Mouse (Mus musculus): Measurements from ENCODE around the gene Fau. TPM values are rescaled to one million over a fixed set of nuclear protein-coding genes. Genes with fewer than 3 reads are reported as not detected.

Fau gene
- 940 and 1,050 TPM in 2 replicates for polyA plus RNA-seq (2015; fragmentation: Nextera tagmentation; extraction: Ambion mirVana)

GRCm38 (mm10) chr19:6057313-6058096, at the start of gene Fau, which contains the start of gene Mrpl49:
TSS of gene Fau (plus strand) at chr19:6057844.
TSS of gene Mrpl49 (minus strand) at chr19:6057785.
- peak; percentile 98 for DNase-seq (ENCODE audit: low spot score)
- no peaks in the 10 kb centered on the region for H3K9me3 ChIP-seq (replicated peaks; ENCODE audit: low read length)
- peaks cover 26% of the 10 kb centered on the region for H3K36me3 ChIP-seq (ENCODE audit: insufficient read depth, low read length)
- peak within 1 kb of the TSS; percentile 55 for H3K27ac ChIP-seq
- peak within 1 kb of the TSS; percentile 92 for H3K4me3 ChIP-seq (replicated peaks; ENCODE audit: low read depth, low read length)
- no peak; the same call in 1 of the 2 replicates for TF ChIP-seq CTCF (IDR thresholded peaks at IDR 0.05; ENCODE audit: low read depth)
- H3K4me2 ChIP-seq (ENCODE audit: low read length), result peak within 1 kb of the TSS; percentile 81
- H3K27me3 ChIP-seq (ENCODE audit: insufficient read depth, low read length), result no peaks in the 10 kb centered on the region
- peaks cover 15% of the 10 kb centered on the region for H3K4me1 ChIP-seq (replicated peaks; ENCODE audit: insufficient read depth, low read length)
- peak; percentile 86 for ATAC-seq (replicated peaks; ENCODE audit: low FRiP score, low read depth)
- peak within 1 kb of the TSS; percentile 92 for H3K9ac ChIP-seq (ENCODE audit: low read depth, low read length)
- WGBS, result under 1% methylated on average over 63 of the region's 63 CpGs

GRCm38 (mm10) chr19:6009137-6009536, 48.5 kb upstream of the Fau start:
- no peak for TF ChIP-seq CTCF (IDR thresholded peaks at IDR 0.05; ENCODE audit: low read depth)
- WGBS, result 79% methylated on average over 8 of the region's 8 CpGs
- Histone ChIP-seq H3K27me3 (ENCODE audit: insufficient read depth, low read length) (no peaks in the 10 kb centered on the region), H3K4me2 (ENCODE audit: low read length) (no peak overlapping the region), H3K4me1 (replicated peaks; ENCODE audit: insufficient read depth, low read length) (peaks cover 7% of the 10 kb centered on the region; the same call in 1 of the 2 replicates), H3K36me3 (ENCODE audit: insufficient read depth, low read length) (0 out of 2 replicates have a peak, but pooled peaks cover 6% of the 10 kb centered on the region), H3K4me3 (replicated peaks; ENCODE audit: low read depth, low read length) (no peak overlapping the region), H3K27ac (no peak overlapping the region), H3K9me3 (replicated peaks; ENCODE audit: low read length) (no peaks in the 10 kb centered on the region), H3K9ac (ENCODE audit: low read depth, low read length) (no peak overlapping the region)
- DNase-seq (ENCODE audit: low spot score) (no peak), ATAC-seq (replicated peaks; ENCODE audit: low FRiP score, low read depth) (no peak)

GRCm38 (mm10) chr19:6013691-6014090, 44.0 kb upstream of the Fau start:
- H3K4me2 ChIP-seq (ENCODE audit: low read length), result peak overlapping the region; percentile 80; the same call in 1 of the 2 replicates
- H3K27me3 ChIP-seq (ENCODE audit: insufficient read depth, low read length), result no peaks in the 10 kb centered on the region
- no peak overlapping the region for H3K9ac ChIP-seq (ENCODE audit: low read depth, low read length)
- H3K36me3 ChIP-seq (ENCODE audit: insufficient read depth, low read length), result no peaks in the 10 kb centered on the region
- H3K4me1 ChIP-seq (replicated peaks; ENCODE audit: insufficient read depth, low read length), result peaks cover 14% of the 10 kb centered on the region; the same call in 1 of the 2 replicates
- no peaks in the 10 kb centered on the region for H3K9me3 ChIP-seq (replicated peaks; ENCODE audit: low read length)
- no peak for TF ChIP-seq CTCF (IDR thresholded peaks at IDR 0.05; ENCODE audit: low read depth)
- no peak overlapping the region; the same call in 1 of the 2 replicates for H3K27ac ChIP-seq
- 88% methylated on average over 10 of the region's 10 CpGs for WGBS
- DNase-seq (ENCODE audit: low spot score) (no peak), ATAC-seq (replicated peaks; ENCODE audit: low FRiP score, low read depth) (no peak)
- H3K4me3 ChIP-seq (replicated peaks; ENCODE audit: low read depth, low read length), result no peak overlapping the region

- Histone ChIP-seq H3K27me3 (ENCODE audit: insufficient read depth, low read length) (no peaks in the 10 kb centered on the region), H3K4me3 (replicated peaks; ENCODE audit: low read depth, low read length) (peak overlapping the region; percentile 39), H3K27ac (peak overlapping the region; percentile 72), H3K9me3 (replicated peaks; ENCODE audit: low read length) (no peaks in the 10 kb centered on the region), H3K4me1 (replicated peaks; ENCODE audit: insufficient read depth, low read length) (peaks cover 14% of the 10 kb centered on the region; the same call in 1 of the 2 replicates), H3K4me2 (ENCODE audit: low read length) (peak overlapping the region; percentile 80), H3K36me3 (ENCODE audit: insufficient read depth, low read length) (no peaks in the 10 kb centered on the region), H3K9ac (ENCODE audit: low read depth, low read length) (peak overlapping the region; percentile 67)
- peak; percentile 73 for ATAC-seq (replicated peaks; ENCODE audit: low FRiP score, low read depth)
- TF ChIP-seq CTCF (IDR thresholded peaks at IDR 0.05; ENCODE audit: low read depth), result no peak
- 1% methylated on average over 15 of the region's 18 CpGs for WGBS
- peak; percentile 58 for DNase-seq (ENCODE audit: low spot score)
Measured at GRCm38 (mm10) chr19:6014991-6015510, 42.6 kb upstream of the Fau start.

- peak within 1 kb of the TSS; percentile 67 for H3K9ac ChIP-seq (ENCODE audit: low read depth, low read length)
- DNase-seq (ENCODE audit: low spot score) (peak; percentile 83), ATAC-seq (replicated peaks; ENCODE audit: low FRiP score, low read depth) (peak; percentile 73)
- peak; percentile 41 for TF ChIP-seq CTCF (IDR thresholded peaks at IDR 0.05; ENCODE audit: low read depth)
- peak within 1 kb of the TSS; percentile 39 for H3K4me3 ChIP-seq (replicated peaks; ENCODE audit: low read depth, low read length)
- peak within 1 kb of the TSS; percentile 80 for H3K4me2 ChIP-seq (ENCODE audit: low read length)
- H3K4me1 ChIP-seq (replicated peaks; ENCODE audit: insufficient read depth, low read length), result peaks cover 14% of the 10 kb centered on the region; the same call in 1 of the 2 replicates
- H3K36me3 ChIP-seq (ENCODE audit: insufficient read depth, low read length), result no peaks in the 10 kb centered on the region
- no peaks in the 10 kb centered on the region for H3K27me3 ChIP-seq (ENCODE audit: insufficient read depth, low read length)
- WGBS, result 4% methylated on average over 40 of the region's 40 CpGs
- peak within 1 kb of the TSS; percentile 72 for H3K27ac ChIP-seq
- no peaks in the 10 kb centered on the region for H3K9me3 ChIP-seq (replicated peaks; ENCODE audit: low read length)
Measured at GRCm38 (mm10) chr19:6015511-6016315, 41.9 kb upstream of the Fau start, which contains the start of gene Capn1. TSS of gene Capn1 (minus strand) at chr19:6015897.

- H3K4me2 ChIP-seq (ENCODE audit: low read length), result no peak overlapping the region
- TF ChIP-seq CTCF (IDR thresholded peaks at IDR 0.05; ENCODE audit: low read depth), result peak; percentile 52
Measured at GRCm38 (mm10) chr19:6016532-6016931, 41.1 kb upstream of the Fau start.

More at GRCm38 (mm10) chr19:6016532-6016931, 41.1 kb upstream of the Fau start:
- Histone ChIP-seq H3K4me3 (replicated peaks; ENCODE audit: low read depth, low read length) (no peak overlapping the region), H3K36me3 (ENCODE audit: insufficient read depth, low read length) (no peaks in the 10 kb centered on the region), H3K4me1 (replicated peaks; ENCODE audit: insufficient read depth, low read length) (peaks cover 14% of the 10 kb centered on the region; the same call in 1 of the 2 replicates), H3K27ac (no peak overlapping the region), H3K9me3 (replicated peaks; ENCODE audit: low read length) (no peaks in the 10 kb centered on the region), H3K27me3 (ENCODE audit: insufficient read depth, low read length) (no peaks in the 10 kb centered on the region), H3K9ac (ENCODE audit: low read depth, low read length) (no peak overlapping the region)
- ATAC-seq (replicated peaks; ENCODE audit: low FRiP score, low read depth) (no peak), DNase-seq (ENCODE audit: low spot score) (peak; percentile 60)
- WGBS, result 53% methylated on average over 7 of the region's 7 CpGs

All from kidney, postnatal 0 days (tissue).